Mouse (Mus musculus): ENCODE data around the gene Alyref. TPM values are rescaled to one million over a fixed set of nuclear protein-coding genes. Genes with fewer than 3 reads are reported as not detected.

The Alyref gene
- polyA plus RNA-seq, 1 experiment from 2014 or later = 19.6 TPM

- WGBS = 84% methylated on average over 7 of the region's 7 CpGs
- peak overlapping the region; percentile 96 for H3K27ac ChIP-seq (ENCODE audit: low read length)
- no peaks in the 10 kb centered on the region for H3K27me3 ChIP-seq (replicated peaks; ENCODE audit: control insufficient read depth, insufficient read depth, low read length)
- peak overlapping the region; percentile 23; the same call in 1 of the 2 replicates for H3K4me3 ChIP-seq (ENCODE audit: low read length)
- H3K9me3 ChIP-seq (ENCODE audit: control insufficient read depth, low read length) = no peaks in the 10 kb centered on the region
- H3K4me2 ChIP-seq (ENCODE audit: low read depth, low read length) = peak overlapping the region; percentile 44
- H3K4me1 ChIP-seq (ENCODE audit: control insufficient read depth, insufficient read depth, low read length) = peaks cover 50% of the 10 kb centered on the region
- no peak for ATAC-seq
- peak overlapping the region; percentile 50; the same call in 1 of the 2 replicates for H3K9ac ChIP-seq (ENCODE audit: low read depth, low read length)
- peaks cover 20% of the 10 kb centered on the region for H3K36me3 ChIP-seq (ENCODE audit: control insufficient read depth, insufficient read depth, low read length)
These were observed 20.7 kb downstream of the Alyref start for GRCm38 (mm10) chr11:120577211-120578023.

- peak; percentile 24 for ATAC-seq
- Histone ChIP-seq H3K4me3 (ENCODE audit: low read length) (peak overlapping the region; percentile 23), H3K4me2 (ENCODE audit: low read depth, low read length) (peak overlapping the region; percentile 44), H3K36me3 (ENCODE audit: control insufficient read depth, insufficient read depth, low read length) (peaks cover 20% of the 10 kb centered on the region), H3K27ac (ENCODE audit: low read length) (peak overlapping the region; percentile 96), H3K9ac (ENCODE audit: low read depth, low read length) (peak overlapping the region; percentile 50), H3K9me3 (ENCODE audit: control insufficient read depth, low read length) (no peaks in the 10 kb centered on the region), H3K4me1 (ENCODE audit: control insufficient read depth, insufficient read depth, low read length) (peaks cover 50% of the 10 kb centered on the region), H3K27me3 (replicated peaks; ENCODE audit: control insufficient read depth, insufficient read depth, low read length) (no peaks in the 10 kb centered on the region)
- 73% methylated on average over 3 of the region's 3 CpGs for WGBS
These were observed 21.7 kb downstream of the Alyref start for GRCm38 (mm10) chr11:120576365-120576981.

DNA sequence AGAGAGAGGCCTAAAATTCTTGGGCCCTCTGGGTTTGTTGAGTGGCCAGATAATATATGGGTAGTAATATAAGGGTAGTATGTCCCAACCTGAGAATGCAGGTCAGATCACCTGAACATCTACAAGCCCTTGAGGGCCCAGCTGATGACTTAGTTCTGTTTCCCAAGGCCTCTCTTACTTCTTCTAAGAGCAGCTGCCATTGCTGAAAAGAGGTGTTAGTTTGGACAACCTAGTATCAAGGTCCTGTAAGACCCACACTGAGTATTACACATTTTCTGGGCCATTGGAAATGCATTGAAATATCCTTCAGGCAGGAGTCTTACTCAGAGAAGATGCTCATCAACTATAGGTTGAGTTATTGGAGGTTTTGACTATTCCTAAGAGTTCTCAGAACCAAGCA is 22.2 kb downstream of the Alyref start:
- Histone ChIP-seq H3K4me2 (ENCODE audit: low read depth, low read length) (0 out of 2 replicates have a peak overlapping the region, but pooled peaks have one; percentile 30), H3K27me3 (replicated peaks; ENCODE audit: control insufficient read depth, insufficient read depth, low read length) (no peaks in the 10 kb centered on the region), H3K9ac (ENCODE audit: low read depth, low read length) (peak overlapping the region; percentile 40; the same call in 1 of the 2 replicates), H3K4me3 (ENCODE audit: low read length) (no peak overlapping the region), H3K36me3 (ENCODE audit: control insufficient read depth, insufficient read depth, low read length) (peaks cover 23% of the 10 kb centered on the region), H3K27ac (ENCODE audit: low read length) (peak overlapping the region; percentile 94), H3K9me3 (ENCODE audit: control insufficient read depth, low read length) (no peaks in the 10 kb centered on the region), H3K4me1 (ENCODE audit: control insufficient read depth, insufficient read depth, low read length) (peaks cover 55% of the 10 kb centered on the region)
- ATAC-seq = no peak

DNA sequence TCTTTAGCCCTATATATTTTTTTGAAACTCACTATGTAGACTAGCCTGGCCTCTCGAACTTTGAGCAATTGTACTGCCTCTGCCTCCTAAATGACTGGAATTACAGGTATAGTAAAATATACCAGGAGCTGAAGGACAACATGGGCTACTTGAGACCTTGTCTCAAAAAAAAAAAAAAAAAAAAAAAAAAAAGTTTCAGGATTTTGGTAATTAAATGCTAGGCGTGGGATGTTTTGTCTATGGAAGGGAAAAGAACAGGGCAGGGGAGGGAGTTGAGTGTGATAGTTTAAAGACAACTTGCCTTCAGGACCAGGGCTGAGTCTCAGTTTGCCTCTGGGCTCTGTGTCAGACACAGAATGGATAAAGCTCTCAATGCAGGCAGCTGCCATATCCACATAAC is 23.1 kb downstream of the Alyref start:
- no peak for ATAC-seq
- H3K36me3 ChIP-seq (ENCODE audit: control insufficient read depth, insufficient read depth, low read length) = peaks cover 30% of the 10 kb centered on the region
- peak overlapping the region; percentile 96; the same call in 1 of the 2 replicates for H3K9ac ChIP-seq (ENCODE audit: low read depth, low read length)
- no peaks in the 10 kb centered on the region for H3K9me3 ChIP-seq (ENCODE audit: control insufficient read depth, low read length)
- no peak overlapping the region for H3K4me3 ChIP-seq (ENCODE audit: low read length)
- no peak overlapping the region; the same call in 1 of the 2 replicates for H3K27ac ChIP-seq (ENCODE audit: low read length)
- H3K27me3 ChIP-seq (replicated peaks; ENCODE audit: control insufficient read depth, insufficient read depth, low read length) = no peaks in the 10 kb centered on the region
- no peak overlapping the region for H3K4me2 ChIP-seq (ENCODE audit: low read depth, low read length)
- 79% methylated on average over 2 of the region's 2 CpGs for WGBS
- H3K4me1 ChIP-seq (ENCODE audit: control insufficient read depth, insufficient read depth, low read length) = peaks cover 58% of the 10 kb centered on the region

- no peaks in the 10 kb centered on the region for H3K27me3 ChIP-seq (replicated peaks; ENCODE audit: control insufficient read depth, insufficient read depth, low read length)
- peak overlapping the region; percentile 71 for H3K4me2 ChIP-seq (ENCODE audit: low read depth, low read length)
- peak overlapping the region; percentile 96 for H3K9ac ChIP-seq (ENCODE audit: low read depth, low read length)
- peaks cover 50% of the 10 kb centered on the region for H3K4me1 ChIP-seq (ENCODE audit: control insufficient read depth, insufficient read depth, low read length)
- WGBS = 38% methylated on average over 5 of the region's 5 CpGs
- no peaks in the 10 kb centered on the region for H3K9me3 ChIP-seq (ENCODE audit: control insufficient read depth, low read length)
- peak overlapping the region; percentile 81 for H3K4me3 ChIP-seq (ENCODE audit: low read length)
- peak overlapping the region; percentile 55 for H3K27ac ChIP-seq (ENCODE audit: low read length)
- no peak for ATAC-seq
- peaks cover 31% of the 10 kb centered on the region for H3K36me3 ChIP-seq (ENCODE audit: control insufficient read depth, insufficient read depth, low read length)
These were observed 23.9 kb downstream of the Alyref start for GRCm38 (mm10) chr11:120574278-120574600.

DNA sequence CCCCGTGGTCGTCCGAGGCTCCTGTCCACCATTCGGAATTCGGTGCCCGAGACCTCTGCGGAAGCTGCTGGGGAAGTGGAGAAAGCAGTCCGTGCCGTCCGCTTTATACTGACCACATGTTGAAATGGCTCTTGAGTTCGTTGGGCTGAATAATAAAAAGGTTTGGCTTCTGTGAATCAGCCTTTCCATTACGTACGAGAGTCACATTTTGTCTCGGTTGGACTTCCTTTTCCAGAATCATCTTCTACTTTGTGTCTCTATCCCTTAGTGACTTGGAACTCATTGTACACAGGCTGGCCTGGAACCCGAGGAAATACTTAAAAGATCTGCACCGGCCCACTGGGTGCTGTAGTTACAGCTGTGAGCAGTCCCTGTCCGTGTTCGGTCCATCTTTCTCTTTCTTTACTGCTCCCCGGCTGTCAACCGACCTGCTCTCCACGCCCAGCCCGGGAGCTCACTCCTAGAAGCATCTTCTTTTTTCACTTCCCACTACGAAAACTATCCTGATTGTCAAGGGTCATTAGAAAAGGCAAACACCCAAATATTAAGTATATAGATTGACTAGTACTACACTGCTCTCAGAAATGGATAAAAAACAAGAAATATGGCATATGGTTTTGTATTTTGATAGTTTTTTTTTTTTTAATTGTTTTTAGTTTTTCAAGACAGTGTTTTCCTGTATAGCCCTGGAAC is 24.4 kb downstream of the Alyref start:
- peak overlapping the region; percentile 98 for H3K27ac ChIP-seq (ENCODE audit: low read length)
- ATAC-seq = no peak
- no peaks in the 10 kb centered on the region for H3K9me3 ChIP-seq (ENCODE audit: control insufficient read depth, low read length)
- peaks cover 26% of the 10 kb centered on the region for H3K36me3 ChIP-seq (ENCODE audit: control insufficient read depth, insufficient read depth, low read length)
- under 1% methylated on average over 23 of the region's 23 CpGs for WGBS
- peak overlapping the region; percentile 71 for H3K4me2 ChIP-seq (ENCODE audit: low read depth, low read length)
- H3K4me3 ChIP-seq (ENCODE audit: low read length) = peak overlapping the region; percentile 81
- peaks cover 44% of the 10 kb centered on the region for H3K4me1 ChIP-seq (ENCODE audit: control insufficient read depth, insufficient read depth, low read length)
- peak overlapping the region; percentile 96 for H3K9ac ChIP-seq (ENCODE audit: low read depth, low read length)
- no peaks in the 10 kb centered on the region for H3K27me3 ChIP-seq (replicated peaks; ENCODE audit: control insufficient read depth, insufficient read depth, low read length)

- peak within 1 kb of the TSS; percentile 71 for H3K4me2 ChIP-seq (ENCODE audit: low read depth, low read length)
- ATAC-seq = peak; percentile 95
- peak within 1 kb of the TSS; percentile 81 for H3K4me3 ChIP-seq (ENCODE audit: low read length)
- H3K36me3 ChIP-seq (ENCODE audit: control insufficient read depth, insufficient read depth, low read length) = peaks cover 18% of the 10 kb centered on the region
- H3K4me1 ChIP-seq (ENCODE audit: control insufficient read depth, insufficient read depth, low read length) = peaks cover 37% of the 10 kb centered on the region
- peak within 1 kb of the TSS; percentile 98 for H3K27ac ChIP-seq (ENCODE audit: low read length)
- H3K9me3 ChIP-seq (ENCODE audit: control insufficient read depth, low read length) = no peaks in the 10 kb centered on the region
- under 1% methylated on average over 88 of the region's 94 CpGs for WGBS
- peak within 1 kb of the TSS; percentile 96 for H3K9ac ChIP-seq (ENCODE audit: low read depth, low read length)
- no peaks in the 10 kb centered on the region for H3K27me3 ChIP-seq (replicated peaks; ENCODE audit: control insufficient read depth, insufficient read depth, low read length)
These were observed 25.2 kb downstream of the Alyref start, which contains the start of gene P4hb for GRCm38 (mm10) chr11:120572752-120573584. TSS of gene P4hb (minus strand) at chr11:120573253.

GRCm38 (mm10) chr11:120572417-120572751 is 25.8 kb downstream of the Alyref start:
- Histone ChIP-seq H3K4me1 (ENCODE audit: control insufficient read depth, insufficient read depth, low read length) (peaks cover 35% of the 10 kb centered on the region), H3K4me3 (ENCODE audit: low read length) (peak overlapping the region; percentile 81), H3K9me3 (ENCODE audit: control insufficient read depth, low read length) (no peaks in the 10 kb centered on the region), H3K27ac (ENCODE audit: low read length) (peak overlapping the region; percentile 92), H3K36me3 (ENCODE audit: control insufficient read depth, insufficient read depth, low read length) (peaks cover 13% of the 10 kb centered on the region), H3K4me2 (ENCODE audit: low read depth, low read length) (peak overlapping the region; percentile 60), H3K9ac (ENCODE audit: low read depth, low read length) (peak overlapping the region; percentile 96), H3K27me3 (replicated peaks; ENCODE audit: control insufficient read depth, insufficient read depth, low read length) (no peaks in the 10 kb centered on the region)
- peak; percentile 17 for ATAC-seq
- 0% methylated on average over 23 of the region's 24 CpGs for WGBS
